Mouse (Mus musculus) midbrain, embryonic 13.5 days (tissue): ENCODE data around the gene Cxadr. TPM values are rescaled to one million over a fixed set of nuclear protein-coding genes. Genes with fewer than 3 reads are reported as not detected.
A peak's percentile ranks its signal among the peaks of the same experiment; 100 is the strongest.

Experiments
- ATAC-seq: fragments of 200-750 bp; cut with Nextera tagmentation; 2 replicates; pipeline ENCODE4 v1.8.0; 2017; ENCODE audit warnings: mild to moderate bottlenecking, moderate TSS enrichment, moderate library complexity
- H3K27ac ChIP-seq: fragments of 300-500 bp; sonication (generic); 2 replicates; pipeline ENCODE4 v1.5.1; 2015; ENCODE audit warnings: inconsistent platforms, mild to moderate bottlenecking, moderate library complexity
- H3K27me3 ChIP-seq: fragments of 300-500 bp; sonication (generic); 2 replicates; pipeline ENCODE4 v1.6.1; 2015; ENCODE audit warnings: mild to moderate bottlenecking, inconsistent platforms
- H3K36me3 ChIP-seq: fragments of 300-500 bp; sonication (generic); 2 replicates; pipeline ENCODE4 v1.6.1; 2015; ENCODE audit warnings: mild to moderate bottlenecking, inconsistent platforms
- H3K4me1 ChIP-seq: fragments of 300-500 bp; sonication (generic); replicated peaks from 2 replicates; pipeline ENCODE4 v1.6.1; 2015; ENCODE audit warnings: inconsistent platforms
- H3K4me2 ChIP-seq: fragments of 300-500 bp; sonication (generic); replicated peaks from 2 replicates; pipeline ENCODE4 v1.6.1; 2015; ENCODE audit warnings: moderate library complexity, mild to moderate bottlenecking, inconsistent platforms
- H3K4me3 ChIP-seq: fragments of 300-500 bp; sonication (generic); replicated peaks from 2 replicates; pipeline ENCODE4 v1.5.1; 2015; ENCODE audit warnings: mild to moderate bottlenecking, inconsistent platforms
- H3K9ac ChIP-seq: fragments of 300-500 bp; sonication (generic); replicated peaks from 2 replicates; pipeline ENCODE4 v1.6.1; 2015; ENCODE audit warnings: mild to moderate bottlenecking, inconsistent platforms
- H3K9me3 ChIP-seq: fragments of 300-500 bp; sonication (generic); 2 replicates; pipeline ENCODE4 v1.6.1; 2016; ENCODE audit warnings: mild to moderate bottlenecking, inconsistent platforms
- WGBS: fragments of 180-500 bp; shearing (Covaris S2); methylation state at CpG from one replicate; pipeline ENCODE4 v1.1.7; 2015; 5-methylcytosine and 5-hydroxymethylcytosine counted together
- polyA plus RNA-seq: library from polyadenylated mRNA; unstranded; fragments of >200 nt; fragmentation: Nextera tagmentation; extraction: Ambion mirVana; gene quantifications from 2 replicates; pipeline ENCODE4 v1.2.1, GENCODE M21; 2015

Cxadr gene
- polyA plus RNA-seq, 1 experiment from 2014 or later: 135 TPM

DNA sequence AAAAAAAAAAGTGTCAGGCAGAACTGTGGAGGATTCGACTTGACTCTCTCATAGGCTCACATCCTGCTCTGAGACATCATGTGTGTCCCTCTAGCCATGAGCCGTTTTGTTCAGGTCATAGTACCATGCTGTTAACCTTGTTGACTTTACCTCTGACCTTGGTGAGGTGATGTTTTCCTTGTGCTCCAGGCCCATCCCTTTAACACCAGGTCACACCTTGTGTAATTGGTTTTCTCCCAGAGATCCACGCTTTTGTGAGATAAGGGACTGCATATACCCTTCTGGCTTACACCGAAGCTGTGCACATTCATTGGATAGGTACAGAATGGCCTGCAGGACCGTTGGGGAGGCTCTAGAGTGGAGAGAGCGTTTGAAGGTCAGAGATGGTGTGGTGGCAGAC, 8.0 kb downstream of the Cxadr start:
- 94% methylated on average over 6 of the region's 6 CpGs for WGBS
- Histone ChIP-seq H3K27me3 (no peaks in the 10 kb centered on the region), H3K4me2 (no peak overlapping the region), H3K4me3 (no peak overlapping the region), H3K9ac (no peak overlapping the region), H3K27ac (no peak overlapping the region), H3K36me3 (peaks cover 14% of the 10 kb centered on the region), H3K9me3 (no peaks in the 10 kb centered on the region), H3K4me1 (peaks cover 51% of the 10 kb centered on the region)
- ATAC-seq: no peak

DNA sequence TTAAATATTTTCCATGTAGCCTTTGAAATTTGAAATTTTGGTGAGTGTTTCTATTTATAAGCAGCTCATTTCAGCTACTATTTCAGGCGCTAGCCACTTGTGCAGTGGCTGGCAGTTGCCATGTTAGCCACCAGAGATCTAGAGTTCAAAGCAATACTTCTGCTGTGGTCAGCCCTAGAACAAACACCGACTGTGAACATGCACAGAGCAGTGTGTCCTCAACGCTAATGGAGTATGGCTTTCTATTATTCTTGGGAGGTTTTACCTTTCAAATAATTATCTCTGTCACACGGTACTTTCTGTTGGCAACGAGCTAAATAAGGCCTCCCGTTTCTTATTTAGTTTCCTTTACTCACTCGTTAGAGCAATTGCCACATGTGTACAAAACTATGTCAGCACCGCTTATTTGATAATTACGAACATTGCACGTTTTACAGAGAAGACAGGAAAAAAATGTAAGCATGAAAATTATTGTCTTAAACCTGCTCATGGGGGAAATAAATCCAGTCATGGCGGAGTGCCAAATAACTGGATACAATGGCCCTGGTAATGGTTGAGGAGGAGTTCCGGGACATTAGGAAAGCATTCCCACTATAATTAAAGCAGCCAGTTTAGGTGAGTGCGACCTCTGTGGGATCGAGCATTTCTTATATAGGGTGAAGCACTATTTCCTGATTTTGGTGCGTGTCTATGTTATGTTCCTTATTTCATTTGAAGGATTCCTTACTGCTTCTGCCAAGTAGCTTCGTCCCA, 12.0 kb downstream of the Cxadr start:
- H3K4me3 ChIP-seq: peak overlapping the region; percentile 15; the same call in 1 of the 2 replicates
- 0 out of 2 replicates have a peak, but pooled peaks have one; percentile 19 for ATAC-seq
- H3K4me2 ChIP-seq: peak overlapping the region; percentile 41
- peaks cover 10% of the 10 kb centered on the region for H3K36me3 ChIP-seq
- peak overlapping the region; percentile 47 for H3K27ac ChIP-seq
- no peak overlapping the region for H3K9ac ChIP-seq
- H3K27me3 ChIP-seq: no peaks in the 10 kb centered on the region
- 45% methylated on average over 16 of the region's 16 CpGs for WGBS
- H3K9me3 ChIP-seq: no peaks in the 10 kb centered on the region
- H3K4me1 ChIP-seq: peaks cover 47% of the 10 kb centered on the region

DNA sequence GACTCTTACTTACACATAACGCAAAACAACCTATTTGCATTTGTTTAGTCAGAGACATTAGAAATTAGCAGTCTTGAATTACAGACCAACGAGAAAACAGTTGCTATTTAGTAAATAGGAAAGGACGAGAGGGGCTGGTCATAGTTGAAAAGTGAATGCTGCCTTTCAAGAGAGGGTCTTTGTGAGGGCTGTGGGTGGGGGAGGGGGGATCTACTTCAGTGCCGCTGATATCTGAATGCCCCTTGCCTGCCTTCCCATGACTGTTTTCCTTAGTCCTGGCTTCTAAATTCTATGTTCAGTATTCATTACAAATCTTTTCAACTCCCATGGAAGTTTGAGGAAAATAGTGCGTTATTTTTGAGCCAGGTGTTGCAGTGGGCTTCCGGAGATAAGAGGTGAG, 12.7 kb downstream of the Cxadr start:
- H3K36me3 ChIP-seq: peaks cover 10% of the 10 kb centered on the region
- peak overlapping the region; percentile 47; the same call in 1 of the 2 replicates for H3K27ac ChIP-seq
- H3K9me3 ChIP-seq: no peaks in the 10 kb centered on the region
- peaks cover 47% of the 10 kb centered on the region for H3K4me1 ChIP-seq
- H3K4me3 ChIP-seq: no peak overlapping the region
- WGBS: 36% methylated on average over 6 of the region's 6 CpGs
- ATAC-seq: no peak
- H3K27me3 ChIP-seq: no peaks in the 10 kb centered on the region
- peak overlapping the region; percentile 41 for H3K4me2 ChIP-seq
- peak overlapping the region; percentile 23; the same call in 1 of the 2 replicates for H3K9ac ChIP-seq

DNA sequence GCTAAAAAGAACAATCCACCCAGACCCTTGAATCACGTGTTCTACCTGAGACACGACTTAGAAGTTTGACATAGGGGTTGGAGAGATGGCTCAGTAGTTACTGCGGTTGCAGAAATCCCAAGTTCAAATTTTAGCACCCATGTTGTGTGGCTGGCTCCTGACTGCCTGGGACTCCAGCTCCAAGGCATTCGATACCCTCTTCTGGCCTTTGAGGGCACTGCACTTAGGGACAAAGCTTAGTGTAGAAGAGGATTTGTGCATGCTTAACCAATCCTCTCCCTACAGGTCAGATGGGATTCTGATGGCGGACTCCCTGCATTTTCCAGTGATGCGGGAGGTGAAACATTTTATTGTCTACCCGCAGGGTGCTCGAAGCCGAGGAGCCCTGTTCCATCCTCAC, 15.6 kb downstream of the Cxadr start:
- 86% methylated on average over 9 of the region's 9 CpGs for WGBS
- Histone ChIP-seq H3K27me3 (no peaks in the 10 kb centered on the region), H3K4me1 (peaks cover 47% of the 10 kb centered on the region), H3K9me3 (no peaks in the 10 kb centered on the region), H3K4me3 (no peak overlapping the region), H3K4me2 (no peak overlapping the region), H3K36me3 (no peaks in the 10 kb centered on the region), H3K9ac (no peak overlapping the region), H3K27ac (no peak overlapping the region)
- 0 out of 2 replicates have a peak, but pooled peaks have one; percentile 29 for ATAC-seq

DNA sequence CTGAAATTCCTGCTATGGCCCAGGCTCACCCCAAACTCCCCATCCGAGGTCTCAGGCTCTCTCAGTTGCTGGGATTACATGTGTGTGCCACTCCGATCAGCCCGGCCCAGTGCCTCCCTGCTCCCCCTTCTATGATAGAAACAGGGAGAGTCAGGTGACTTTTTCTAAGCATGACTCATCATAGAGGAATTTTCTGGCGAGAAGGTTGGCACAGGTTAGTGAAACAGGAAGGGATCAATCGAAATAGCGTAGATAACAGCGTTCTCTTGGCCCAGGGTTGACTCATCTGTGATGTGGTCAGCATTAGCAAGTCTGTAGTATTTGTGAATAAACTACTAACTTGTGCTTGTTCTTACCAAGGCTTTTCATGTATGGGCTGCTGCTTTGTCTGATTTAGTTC, 16.7 kb downstream of the Cxadr start:
- Histone ChIP-seq H3K4me2 (no peak overlapping the region), H3K9me3 (no peaks in the 10 kb centered on the region), H3K27ac (no peak overlapping the region), H3K27me3 (no peaks in the 10 kb centered on the region), H3K36me3 (no peaks in the 10 kb centered on the region), H3K4me1 (peaks cover 51% of the 10 kb centered on the region), H3K9ac (no peak overlapping the region), H3K4me3 (no peak overlapping the region)
- no peak for ATAC-seq
- 83% methylated on average over 7 of the region's 7 CpGs for WGBS

DNA sequence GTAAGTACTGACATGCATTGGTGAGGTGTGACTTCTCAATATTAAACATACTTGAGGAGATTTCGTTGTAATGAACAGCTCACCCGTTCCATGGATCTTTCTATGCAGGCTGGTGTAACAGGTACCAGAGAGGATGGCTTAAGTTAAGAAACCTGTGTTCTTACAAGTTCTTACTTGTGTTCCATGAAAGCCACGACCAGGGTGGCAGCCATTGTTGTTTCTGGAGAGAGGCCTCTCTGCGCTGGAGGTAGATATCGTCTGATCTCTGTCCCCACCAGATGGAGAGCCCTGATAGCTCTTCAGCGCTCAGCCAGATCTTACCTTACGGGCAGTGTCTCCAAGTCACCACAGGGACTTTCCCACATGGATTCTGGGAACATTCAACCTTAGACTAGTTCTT, 18.4 kb downstream of the Cxadr start:
- peaks cover 37% of the 10 kb centered on the region for H3K4me1 ChIP-seq
- H3K9ac ChIP-seq: no peak overlapping the region
- H3K36me3 ChIP-seq: no peaks in the 10 kb centered on the region
- H3K9me3 ChIP-seq: no peaks in the 10 kb centered on the region
- 78% methylated on average over 7 of the region's 7 CpGs for WGBS
- no peak overlapping the region for H3K27ac ChIP-seq
- H3K4me2 ChIP-seq: no peak overlapping the region
- H3K4me3 ChIP-seq: no peak overlapping the region
- no peaks in the 10 kb centered on the region for H3K27me3 ChIP-seq
- ATAC-seq: no peak

DNA sequence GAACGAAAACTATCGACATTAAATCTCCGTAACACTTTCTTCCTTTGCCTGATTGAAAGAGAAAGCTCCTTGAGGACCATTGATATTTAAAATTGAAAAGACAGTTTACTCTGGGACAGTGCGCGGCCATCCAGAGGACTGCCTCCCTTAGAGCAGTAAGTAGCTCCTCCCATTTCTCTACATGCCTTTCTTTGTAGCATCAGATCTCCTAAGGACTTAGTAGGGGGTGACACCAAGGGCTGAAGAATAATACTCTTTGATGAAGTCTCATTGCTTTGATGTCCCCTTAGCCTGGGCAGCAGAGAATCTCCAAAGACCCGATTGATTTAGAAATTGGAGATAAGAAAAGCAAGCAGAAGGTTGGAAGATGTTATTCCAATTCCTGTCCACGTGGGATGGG, 20.3 kb downstream of the Cxadr start:
- H3K4me2 ChIP-seq: peak overlapping the region; percentile 35
- peak overlapping the region; percentile 45 for H3K27ac ChIP-seq
- WGBS: under 1% methylated on average over 7 of the region's 7 CpGs
- peaks cover 15% of the 10 kb centered on the region for H3K36me3 ChIP-seq
- H3K27me3 ChIP-seq: no peaks in the 10 kb centered on the region
- no peak overlapping the region for H3K4me3 ChIP-seq
- no peaks in the 10 kb centered on the region for H3K9me3 ChIP-seq
- H3K4me1 ChIP-seq: peaks cover 36% of the 10 kb centered on the region
- no peak overlapping the region for H3K9ac ChIP-seq
- ATAC-seq: peak; percentile 77

DNA sequence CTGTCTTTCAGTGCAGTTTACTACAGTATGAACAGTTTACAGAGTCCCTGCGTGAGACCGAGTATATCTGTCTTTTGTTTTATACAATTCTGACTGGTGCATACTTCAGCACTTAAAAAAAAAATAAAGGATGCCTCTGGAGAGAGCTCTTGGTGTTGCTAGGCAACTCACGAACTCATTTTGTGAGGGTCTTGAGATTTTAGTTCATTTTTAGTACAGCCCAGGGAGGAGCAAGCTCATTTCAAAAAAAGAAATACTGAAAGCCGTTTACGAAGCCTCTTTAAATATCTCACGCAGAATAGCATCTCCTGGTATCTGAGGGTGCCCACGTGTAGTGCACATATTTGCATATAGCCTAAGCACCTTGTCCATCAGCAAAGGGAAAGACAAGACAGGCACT, 20.9 kb downstream of the Cxadr start:
- 5% methylated on average over 7 of the region's 7 CpGs for WGBS
- Histone ChIP-seq H3K36me3 (peaks cover 21% of the 10 kb centered on the region), H3K4me3 (no peak overlapping the region), H3K9ac (no peak overlapping the region), H3K27ac (peak overlapping the region; percentile 45), H3K4me1 (peaks cover 33% of the 10 kb centered on the region), H3K27me3 (no peaks in the 10 kb centered on the region), H3K4me2 (peak overlapping the region; percentile 35), H3K9me3 (no peaks in the 10 kb centered on the region)
- ATAC-seq: peak; percentile 25

DNA sequence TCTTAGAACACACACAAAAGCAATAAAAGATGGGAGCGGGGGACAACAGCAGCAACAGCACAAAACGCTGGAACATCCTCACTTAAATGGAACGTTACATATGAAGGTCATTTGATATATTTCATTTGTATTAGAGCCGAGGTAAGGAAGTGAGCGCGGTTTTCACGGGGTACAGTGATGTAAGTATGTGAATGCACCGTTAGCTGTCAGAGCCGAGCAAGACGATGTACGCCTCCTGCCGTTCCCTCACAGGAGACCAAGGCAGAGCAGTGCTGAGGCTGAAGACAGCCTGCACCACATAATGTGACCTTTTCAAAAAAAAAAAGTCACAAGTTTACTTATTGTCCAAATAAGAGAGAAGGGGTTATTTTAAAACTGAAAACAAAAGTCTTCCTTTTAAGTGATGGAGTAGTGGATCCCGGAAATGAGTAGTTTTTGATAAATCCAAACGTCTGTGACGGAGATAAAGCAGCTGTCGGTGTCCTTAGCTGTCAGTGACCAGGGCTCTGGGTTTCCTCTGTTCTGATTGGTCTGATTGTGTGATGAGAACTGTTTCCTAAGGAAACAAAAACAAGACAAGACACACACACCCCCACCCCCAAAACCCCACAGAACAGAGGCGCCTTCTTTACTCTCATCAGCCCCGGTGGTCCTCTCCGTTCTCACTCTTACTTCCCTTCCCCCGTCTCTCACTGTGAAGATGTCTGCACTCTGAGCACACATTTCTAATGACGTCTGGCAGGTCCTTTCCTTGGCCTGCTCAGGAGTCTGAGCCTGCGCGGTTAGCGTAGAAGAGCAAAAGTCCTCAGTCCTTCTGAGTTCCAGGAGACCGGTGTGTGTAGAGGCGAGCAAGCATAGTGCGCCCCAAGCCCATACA, 24.9 kb downstream of the Cxadr start:
- ATAC-seq: no peak

DNA sequence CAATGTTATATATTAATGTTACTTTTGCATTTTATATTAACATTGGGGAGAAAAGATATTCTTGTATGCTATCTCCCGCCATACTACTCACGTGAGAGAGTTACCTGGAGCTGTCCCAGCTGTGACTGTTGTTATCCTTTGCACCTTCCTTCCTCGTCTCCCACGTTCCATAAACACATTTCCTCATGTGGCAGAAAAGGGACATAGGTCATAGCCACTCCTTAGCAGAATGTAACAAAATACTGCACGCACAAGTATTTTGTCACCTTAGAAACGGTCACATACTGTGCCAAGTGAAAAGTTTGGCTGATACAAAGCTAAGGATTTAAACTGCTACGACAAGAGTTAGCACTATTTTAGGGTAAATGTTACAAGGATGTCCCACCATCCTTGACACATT, 26.3 kb downstream of the Cxadr start:
- no peak for ATAC-seq
- H3K9ac ChIP-seq: no peak overlapping the region

More for the DNA sequence above, 24.9 kb downstream of the Cxadr start:
- Histone ChIP-seq H3K36me3 (peaks cover 56% of the 10 kb centered on the region), H3K9me3 (no peaks in the 10 kb centered on the region), H3K4me2 (no peak overlapping the region), H3K27me3 (no peaks in the 10 kb centered on the region), H3K4me1 (peaks cover 20% of the 10 kb centered on the region), H3K4me3 (no peak overlapping the region), H3K27ac (no peak overlapping the region), H3K9ac (no peak overlapping the region)
- 91% methylated on average over 27 of the region's 27 CpGs for WGBS

DNA sequence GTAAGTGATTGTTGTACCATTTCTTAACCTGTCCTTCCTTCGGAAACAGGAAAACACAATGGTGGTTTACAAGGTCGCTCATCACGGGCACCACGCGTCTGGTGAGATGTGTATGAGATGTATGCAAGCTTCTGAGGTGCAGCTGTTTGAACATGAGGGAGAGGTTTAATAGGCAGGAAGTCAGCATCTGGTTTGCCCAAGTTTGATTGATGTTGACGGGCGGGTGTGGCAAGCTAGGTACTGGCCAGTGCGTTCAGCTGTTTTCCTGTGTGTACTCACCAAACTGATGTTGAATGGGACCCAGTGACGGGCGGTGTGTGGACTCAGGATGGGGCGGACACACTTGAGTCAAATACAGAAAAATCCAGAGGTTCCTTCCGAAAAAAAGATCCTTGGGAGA, 26.7 kb downstream of the Cxadr start:
- Histone ChIP-seq H3K27me3 (no peaks in the 10 kb centered on the region), H3K4me3 (no peak overlapping the region), H3K4me2 (no peak overlapping the region), H3K27ac (no peak overlapping the region), H3K9me3 (no peaks in the 10 kb centered on the region), H3K36me3 (peaks cover 70% of the 10 kb centered on the region), H3K4me1 (peaks cover 3% of the 10 kb centered on the region), H3K9ac (no peak overlapping the region)
- no peak for ATAC-seq
- 94% methylated on average over 12 of the region's 12 CpGs for WGBS

More for the DNA sequence above, 26.3 kb downstream of the Cxadr start:
- Histone ChIP-seq H3K4me2 (no peak overlapping the region), H3K4me3 (no peak overlapping the region), H3K27me3 (no peaks in the 10 kb centered on the region), H3K36me3 (peaks cover 66% of the 10 kb centered on the region), H3K27ac (no peak overlapping the region), H3K9me3 (no peaks in the 10 kb centered on the region), H3K4me1 (peaks cover 8% of the 10 kb centered on the region)
- 93% methylated on average over 7 of the region's 7 CpGs for WGBS

DNA sequence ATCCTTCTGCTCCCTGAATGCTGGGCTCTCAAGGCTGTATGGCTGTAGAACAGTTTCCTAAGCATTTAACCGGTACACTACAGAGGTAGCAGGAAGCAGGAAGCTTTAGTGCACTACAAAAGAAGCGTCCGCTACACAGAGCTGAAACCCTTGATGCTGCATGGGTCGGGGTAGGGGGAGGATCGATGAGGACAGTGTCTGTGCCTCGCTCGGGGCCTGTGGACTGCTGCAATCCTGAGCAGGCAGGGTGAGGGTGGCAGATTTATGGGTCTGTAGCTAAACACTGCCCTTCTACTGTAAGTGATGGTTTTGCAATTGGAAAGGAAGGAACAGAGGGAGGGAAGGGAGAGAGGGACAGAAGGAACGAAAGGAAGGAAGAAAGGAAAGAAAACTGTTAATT, 35.9 kb downstream of the Cxadr start:
- no peak overlapping the region for H3K4me3 ChIP-seq
- H3K36me3 ChIP-seq: peaks cover 52% of the 10 kb centered on the region
- WGBS: 66% methylated on average over 8 of the region's 8 CpGs
- no peaks in the 10 kb centered on the region for H3K9me3 ChIP-seq
- no peak overlapping the region for H3K9ac ChIP-seq
- 0 out of 2 replicates have a peak, but pooled peaks cover 5% of the 10 kb centered on the region for H3K4me1 ChIP-seq
- ATAC-seq: no peak; the same call in 1 of the 2 replicates
- no peak overlapping the region for H3K4me2 ChIP-seq
- H3K27me3 ChIP-seq: no peaks in the 10 kb centered on the region
- H3K27ac ChIP-seq: no peak overlapping the region
